Mouse (Mus musculus) C2C12 (cell line): ENCODE data around the gene Gfy. TPM values are rescaled to one million over a fixed set of nuclear protein-coding genes. Genes with fewer than 3 reads are reported as not detected.

Source experiments
- H3K27me3 ChIP-seq: one replicate; pipeline ENCODE4 v1.6.1; 2011; ENCODE audit not compliant: control insufficient read depth, insufficient read depth, insufficient read length
- H3K36me3 ChIP-seq: one replicate; pipeline ENCODE4 v1.6.1; 2011; ENCODE audit not compliant: control insufficient read depth, insufficient read depth
- H3K4me3 ChIP-seq: one replicate; pipeline ENCODE4 v1.5.1; 2011; ENCODE audit warnings: mild to moderate bottlenecking, control low read depth; ENCODE audit not compliant: poor library complexity, insufficient read depth, severe bottlenecking
- H3K79me2 ChIP-seq: one replicate; pipeline ENCODE4 v1.6.1; 2011; ENCODE audit not compliant: control insufficient read depth, insufficient read depth
- H3K79me3 ChIP-seq: one replicate; pipeline ENCODE4 v1.6.1; 2011; ENCODE audit warnings: low read depth, control low read depth
- H3ac ChIP-seq: one replicate; pipeline ENCODE3; 2011; ENCODE audit warnings: low read depth; ENCODE audit not compliant: control insufficient read depth, insufficient read length
- CEBPB ChIP-seq: IDR thresholded peaks from one replicate; pipeline ENCODE4 v1.6.1; 2011; ENCODE audit warnings: low read depth, mild to moderate bottlenecking, control low read depth, moderate library complexity
- CTCF ChIP-seq: IDR thresholded peaks from one replicate; pipeline ENCODE4 v1.5.1; 2011; ENCODE audit not compliant: control insufficient read depth, insufficient read depth, insufficient read length
- FOSL1 ChIP-seq: IDR thresholded peaks from one replicate; pipeline ENCODE4 v1.8.0; 2011; ENCODE audit warnings: mild to moderate bottlenecking, low read length; ENCODE audit not compliant: poor library complexity, insufficient read depth, severe bottlenecking
- MAX ChIP-seq: IDR thresholded peaks from one replicate; pipeline ENCODE4 v1.6.1; 2011; ENCODE audit warnings: mild to moderate bottlenecking, control low read depth
- MYOD1 ChIP-seq: IDR thresholded peaks from one replicate; pipeline ENCODE4 v1.6.1; 2011; ENCODE audit warnings: low read depth; ENCODE audit not compliant: control insufficient read depth, insufficient read length
- MYOG ChIP-seq: IDR thresholded peaks from one replicate; pipeline ENCODE4 v1.6.1; 2011; ENCODE audit not compliant: control insufficient read depth, insufficient read length; ENCODE audit errors: extremely low read depth
- USF1 ChIP-seq: IDR thresholded peaks from one replicate; pipeline ENCODE4 v1.6.1; 2011; ENCODE audit warnings: low read depth, mild to moderate bottlenecking, control low read depth, moderate library complexity
- polyA plus RNA-seq: library from polyadenylated mRNA; unstranded; fragments of >200 nt; fragmentation: generic; extraction: Trizol; gene quantifications from one replicate; pipeline ENCODE4 v1.2.1, GENCODE M21; 2012; ENCODE audit warnings: missing spikeins

Gene Gfy
- polyA plus RNA-seq, 1 experiment = not detected

DNA sequence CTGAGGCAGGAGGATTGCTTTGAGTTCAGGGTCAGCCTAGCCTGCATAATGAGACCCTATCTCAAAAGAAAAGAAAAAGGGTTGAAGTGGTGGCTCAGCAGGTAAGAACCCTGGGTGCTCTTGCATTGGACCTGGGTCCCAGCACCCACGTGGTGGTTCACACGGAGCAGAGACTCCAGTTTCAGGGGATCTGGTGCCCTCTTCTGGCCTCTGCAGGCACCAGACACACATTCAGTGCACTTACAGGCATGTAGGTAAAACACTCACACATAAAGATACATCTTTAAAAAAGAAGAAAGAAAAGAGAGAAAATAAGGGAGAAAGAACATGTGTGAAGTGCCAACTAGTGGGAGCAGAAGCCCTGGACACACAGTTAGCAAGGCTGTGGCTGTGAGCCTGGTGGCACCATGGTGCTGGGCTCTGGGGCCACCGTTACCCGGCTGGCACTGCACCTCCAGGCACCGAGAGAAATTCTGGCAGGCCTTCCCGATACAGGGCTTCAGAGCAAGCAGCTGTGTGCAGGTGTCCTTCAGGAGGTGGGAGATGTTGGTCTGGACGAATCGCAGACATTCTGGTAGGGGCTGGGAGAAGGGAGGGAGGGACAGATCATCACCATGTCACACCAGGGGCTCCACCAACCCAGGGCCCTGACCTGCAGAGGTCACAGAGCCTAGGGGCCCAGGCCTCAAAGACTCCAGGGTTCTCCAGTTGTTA is 45.8 kb downstream of the Gfy start:
- no peaks in the 10 kb centered on the region for H3K36me3 ChIP-seq
- TF ChIP-seq CEBPB (no peak), CTCF (no peak), MYOG (no peak), MAX (no peak), MYOD1 (no peak), FOSL1 (no peak), USF1 (no peak)
- H3K79me2 ChIP-seq = peaks cover under 1% of the 10 kb centered on the region
- no peaks in the 10 kb centered on the region for H3K79me3 ChIP-seq
- H3K27me3 ChIP-seq = no peaks in the 10 kb centered on the region
- H3K4me3 ChIP-seq = no peak overlapping the region
- H3ac ChIP-seq = no peak overlapping the region

GRCm38 (mm10) chr7:45131850-45132249 is 47.5 kb downstream of the Gfy start:
- H3K79me2 ChIP-seq = peaks cover 18% of the 10 kb centered on the region
- H3K27me3 ChIP-seq = no peaks in the 10 kb centered on the region
- peaks cover 14% of the 10 kb centered on the region for H3K36me3 ChIP-seq
- no peak overlapping the region for H3ac ChIP-seq
- H3K79me3 ChIP-seq = peaks cover 15% of the 10 kb centered on the region
- no peak overlapping the region for H3K4me3 ChIP-seq
- TF ChIP-seq CEBPB = no peak
- no peak for TF ChIP-seq MYOG
- no peak for TF ChIP-seq FOSL1
- no peak for TF ChIP-seq CTCF
- TF ChIP-seq USF1 = no peak
- no peak for TF ChIP-seq MAX
- TF ChIP-seq MYOD1 = no peak

- H3ac ChIP-seq = no peak overlapping the region
- TF ChIP-seq FOSL1 = no peak
- TF ChIP-seq CEBPB = no peak
- no peak for TF ChIP-seq CTCF
- no peak for TF ChIP-seq USF1
- TF ChIP-seq MAX = no peak
- no peak for TF ChIP-seq MYOG
- TF ChIP-seq MYOD1 = no peak
Observed at GRCm38 (mm10) chr7:45129776-45130512, 49.4 kb downstream of the Gfy start.

GRCm38 (mm10) chr7:45129318-45129717 is 50.1 kb downstream of the Gfy start:
- peak overlapping the region; percentile 95 for H3K4me3 ChIP-seq
- H3K79me2 ChIP-seq = peaks cover 36% of the 10 kb centered on the region
- peak overlapping the region; percentile 68 for H3ac ChIP-seq
- peaks cover 29% of the 10 kb centered on the region for H3K79me3 ChIP-seq
- TF ChIP-seq MYOD1 (no peak), CEBPB (peak; percentile 44)
- H3K36me3 ChIP-seq = peaks cover 37% of the 10 kb centered on the region
- no peaks in the 10 kb centered on the region for H3K27me3 ChIP-seq

More at GRCm38 (mm10) chr7:45129776-45130512, 49.4 kb downstream of the Gfy start:
- Histone ChIP-seq H3K27me3 (no peaks in the 10 kb centered on the region), H3K36me3 (peaks cover 33% of the 10 kb centered on the region), H3K79me2 (peaks cover 36% of the 10 kb centered on the region), H3K79me3 (peaks cover 29% of the 10 kb centered on the region), H3K4me3 (peak overlapping the region; percentile 95)

DNA sequence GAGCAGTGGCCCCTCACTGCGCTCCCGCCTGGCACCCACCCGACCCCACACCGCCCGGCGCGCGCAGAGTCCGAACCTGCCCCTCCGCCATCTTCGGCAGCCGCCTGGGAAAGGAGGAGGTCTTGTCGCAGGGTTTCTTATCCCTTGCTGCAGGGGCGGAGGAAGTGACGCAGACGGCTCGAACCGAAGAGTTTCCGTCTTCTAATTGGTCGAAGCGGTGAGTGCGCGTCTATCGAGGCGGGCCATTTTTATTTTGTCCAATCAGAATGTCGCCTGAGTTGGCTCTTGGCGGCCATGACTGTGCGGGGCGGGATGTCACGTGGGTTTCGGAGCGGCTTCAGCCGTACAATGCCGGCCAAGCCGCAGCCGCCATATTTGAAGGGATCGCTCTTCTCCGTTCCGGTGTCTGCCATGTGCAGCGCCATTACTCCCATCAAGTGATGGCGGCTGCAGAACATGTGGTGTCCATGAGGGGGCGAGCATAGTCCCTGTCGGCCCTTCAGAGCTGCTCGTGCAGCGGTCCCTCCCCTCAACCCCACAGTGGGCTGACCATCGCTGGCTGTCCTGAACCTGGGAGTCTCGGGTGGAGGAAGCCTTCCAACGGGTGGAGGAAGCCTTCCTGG is 50.6 kb downstream of the Gfy start, which contains the start of gene Rpl13a:
Gene Rpl13a, minus strand, starts transcription at position 138 of the 623 bp plus-strand sequence.
- Histone ChIP-seq H3K36me3 (peaks cover 37% of the 10 kb centered on the region), H3K79me3 (peaks cover 33% of the 10 kb centered on the region), H3ac (peak within 1 kb of the TSS; percentile 99), H3K27me3 (no peaks in the 10 kb centered on the region), H3K79me2 (peaks cover 41% of the 10 kb centered on the region), H3K4me3 (peak within 1 kb of the TSS; percentile 95)
- no peak for TF ChIP-seq FOSL1
- TF ChIP-seq MAX = peak; percentile 96
- peak; percentile 75 for TF ChIP-seq CTCF
- no peak for TF ChIP-seq CEBPB
- TF ChIP-seq MYOD1 = no peak
- no peak for TF ChIP-seq MYOG
- TF ChIP-seq USF1 = peak; percentile 89
